Mouse (Mus musculus) E14TG2a.4 (cell line): Measurements from ENCODE around the gene Slc25a24.

Source experiments
- H3K27me3 ChIP-seq: 2 replicates; pipeline ENCODE4 v1.6.1; 2014; ENCODE audit warnings: low read length, control low read depth; ENCODE audit not compliant: insufficient read depth
- H3K36me3 ChIP-seq: 2 replicates; pipeline ENCODE4 v1.6.1; 2014; ENCODE audit warnings: low read length, control low read depth; ENCODE audit not compliant: insufficient read depth
- H3K4me1 ChIP-seq: replicated peaks from 2 replicates; pipeline ENCODE4 v1.6.1; 2014; ENCODE audit warnings: low read depth, low read length, control low read depth
- H3K4me3 ChIP-seq: replicated peaks from 2 replicates; pipeline ENCODE4 v1.5.1; 2014; ENCODE audit warnings: mild to moderate bottlenecking, low read length
- H3K9me3 ChIP-seq: 2 replicates; pipeline ENCODE4 v1.6.1; 2014; ENCODE audit warnings: low read length, control low read depth
- CTCF ChIP-seq: conservative IDR thresholded peaks from 2 replicates; pipeline ENCODE4 v1.5.1; 2014; ENCODE audit warnings: low read length
- NANOG ChIP-seq: IDR thresholded peaks from 2 replicates; pipeline ENCODE4 v1.6.1; 2014; ENCODE audit warnings: borderline replicate concordance, low read length, mixed read lengths
- POU5F1 ChIP-seq: IDR thresholded peaks from 2 replicates; pipeline ENCODE4 v1.6.1; 2014; ENCODE audit warnings: low read length, borderline replicate concordance

Gene Slc25a24

DNA sequence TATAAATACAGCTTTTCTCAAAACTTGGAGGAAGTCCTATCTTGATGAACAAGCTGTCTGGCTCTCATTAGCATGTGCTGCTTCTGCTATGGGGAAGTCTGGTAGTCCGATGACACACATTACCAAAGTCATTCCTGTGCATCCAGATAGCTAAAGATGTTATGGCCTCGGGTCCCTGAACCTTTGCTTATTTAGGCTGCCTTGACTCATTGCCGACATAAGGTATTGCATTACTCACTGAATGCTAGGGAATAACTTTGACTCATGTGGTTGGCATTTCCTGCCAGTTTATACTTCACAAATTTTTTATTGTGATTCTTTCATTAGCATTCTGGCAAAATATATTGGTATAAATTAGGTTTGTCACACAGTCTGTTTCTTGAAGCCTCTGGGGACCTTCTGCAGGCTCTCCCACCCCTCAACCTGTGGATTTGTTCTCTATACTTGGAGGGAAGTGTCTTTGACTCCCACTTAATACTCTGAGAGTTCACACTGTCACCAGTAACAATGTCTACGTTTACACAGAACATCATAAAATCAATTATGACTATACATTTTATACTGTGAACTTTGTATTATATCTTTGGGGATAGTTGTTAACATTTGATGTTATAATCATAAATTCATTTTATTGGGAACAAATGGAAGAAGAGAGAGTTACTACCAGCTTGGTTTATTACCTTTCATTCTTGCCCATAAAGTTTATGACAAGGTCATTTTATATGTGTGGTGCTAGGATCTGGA lies 33.1 kb downstream of the Slc25a24 start:
- Histone ChIP-seq H3K9me3 (no peaks in the 10 kb centered on the region), H3K4me3 (no peak overlapping the region), H3K36me3 (no peaks in the 10 kb centered on the region), H3K27me3 (no peaks in the 10 kb centered on the region), H3K4me1 (no peaks in the 10 kb centered on the region)
- TF ChIP-seq POU5F1 (no peak), NANOG (no peak), CTCF (no peak)

DNA sequence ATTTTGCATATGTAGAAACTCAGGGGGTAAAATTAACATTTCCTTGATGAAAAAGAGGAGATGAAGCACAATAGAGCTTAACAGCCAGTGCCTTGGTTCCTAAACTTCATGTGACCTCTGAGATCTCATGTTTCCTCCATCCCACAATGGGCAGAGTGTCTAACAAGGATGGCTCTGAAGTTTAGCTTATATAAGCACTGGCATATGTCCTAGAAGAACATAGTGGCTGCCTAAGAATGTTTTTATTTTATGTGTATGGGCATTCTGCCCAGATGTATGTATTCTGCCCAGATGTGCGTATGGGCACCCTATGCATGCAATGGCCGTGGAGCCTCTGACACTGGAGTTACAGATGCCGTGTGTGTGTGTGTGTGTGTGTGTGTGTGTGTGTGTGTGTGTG lies 34.5 kb downstream of the Slc25a24 start:
- no peak overlapping the region for H3K4me3 ChIP-seq
- TF ChIP-seq NANOG: no peak
- TF ChIP-seq POU5F1: no peak
- no peak for TF ChIP-seq CTCF
- no peaks in the 10 kb centered on the region for H3K27me3 ChIP-seq
- H3K9me3 ChIP-seq: no peaks in the 10 kb centered on the region
- H3K36me3 ChIP-seq: no peaks in the 10 kb centered on the region
- no peaks in the 10 kb centered on the region for H3K4me1 ChIP-seq

DNA sequence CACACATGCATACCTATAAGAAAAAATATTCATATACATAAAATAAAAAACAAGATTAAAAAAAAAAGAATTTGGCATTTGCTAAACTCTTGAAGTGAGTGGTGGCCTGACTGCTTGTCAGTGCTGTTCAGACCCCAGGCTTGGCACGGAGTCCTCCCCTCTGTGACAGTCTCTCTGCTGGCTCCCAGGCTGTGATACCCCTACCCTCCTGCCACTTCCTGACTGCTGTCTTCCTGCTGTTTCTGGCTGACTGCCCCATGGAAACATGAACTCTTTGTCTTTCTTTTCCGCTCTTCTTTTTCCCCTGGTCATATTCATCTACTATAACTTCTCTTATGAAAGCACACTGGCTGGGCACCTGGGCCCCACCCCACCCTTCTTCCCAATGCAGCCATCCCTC lies 41.1 kb downstream of the Slc25a24 start:
- no peaks in the 10 kb centered on the region for H3K27me3 ChIP-seq
- H3K4me3 ChIP-seq: no peak overlapping the region
- no peaks in the 10 kb centered on the region for H3K4me1 ChIP-seq
- TF ChIP-seq NANOG: no peak
- TF ChIP-seq CTCF: no peak
- TF ChIP-seq POU5F1: no peak
- no peaks in the 10 kb centered on the region for H3K9me3 ChIP-seq
- no peaks in the 10 kb centered on the region for H3K36me3 ChIP-seq

DNA sequence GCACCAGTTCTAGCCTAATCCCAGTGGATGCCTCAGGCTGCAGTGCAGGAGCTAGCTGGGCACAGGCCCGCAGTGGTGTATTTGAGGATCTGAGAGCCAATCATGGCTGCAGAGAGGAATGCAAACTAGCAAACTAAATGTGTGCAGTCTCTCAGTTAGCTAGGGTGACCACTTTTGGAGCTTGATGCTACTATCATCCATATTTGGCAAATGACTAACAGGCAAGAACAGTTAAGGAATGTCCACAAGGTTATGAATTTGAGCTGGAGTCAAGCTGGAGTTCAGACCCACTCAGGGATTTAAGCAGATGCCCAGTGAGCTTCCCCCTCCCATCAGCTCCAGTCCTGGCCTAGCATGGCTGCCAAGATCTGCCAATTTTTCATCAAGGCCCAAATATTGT lies 41.7 kb downstream of the Slc25a24 start:
- H3K4me3 ChIP-seq: no peak overlapping the region
- no peaks in the 10 kb centered on the region for H3K27me3 ChIP-seq
- H3K36me3 ChIP-seq: no peaks in the 10 kb centered on the region
- H3K4me1 ChIP-seq: no peaks in the 10 kb centered on the region
- TF ChIP-seq NANOG (no peak), CTCF (no peak), POU5F1 (no peak)
- no peaks in the 10 kb centered on the region for H3K9me3 ChIP-seq

DNA sequence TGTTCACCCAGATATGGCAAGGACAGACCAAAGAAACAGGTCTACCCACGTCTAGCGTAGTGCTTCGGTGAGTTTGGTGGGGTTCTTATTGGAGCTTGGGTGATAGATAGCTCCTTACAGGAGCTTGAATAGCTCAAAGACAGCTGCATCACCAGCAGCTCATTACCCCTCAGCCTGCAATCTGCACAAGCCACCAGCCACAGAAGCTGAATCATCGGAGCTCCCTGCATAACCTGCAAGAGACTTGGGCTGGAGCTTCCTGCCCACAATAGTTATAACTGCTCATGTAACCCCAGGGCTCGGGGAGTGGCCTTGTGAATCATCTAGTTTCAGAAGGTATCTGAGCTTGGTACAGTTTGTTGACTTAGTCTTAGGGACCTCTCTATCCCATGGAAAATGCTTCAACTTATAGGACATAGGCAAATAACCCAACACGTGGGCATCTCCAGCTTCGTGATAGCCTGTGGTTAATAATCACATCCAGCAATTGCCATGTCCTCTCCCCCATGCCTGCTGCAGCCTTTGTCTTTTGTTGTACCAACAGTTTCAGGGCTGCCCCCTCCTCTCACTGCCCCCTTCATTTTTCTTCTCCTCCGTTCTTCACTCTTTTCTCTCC lies 42.4 kb downstream of the Slc25a24 start:
- H3K27me3 ChIP-seq: no peaks in the 10 kb centered on the region

DNA sequence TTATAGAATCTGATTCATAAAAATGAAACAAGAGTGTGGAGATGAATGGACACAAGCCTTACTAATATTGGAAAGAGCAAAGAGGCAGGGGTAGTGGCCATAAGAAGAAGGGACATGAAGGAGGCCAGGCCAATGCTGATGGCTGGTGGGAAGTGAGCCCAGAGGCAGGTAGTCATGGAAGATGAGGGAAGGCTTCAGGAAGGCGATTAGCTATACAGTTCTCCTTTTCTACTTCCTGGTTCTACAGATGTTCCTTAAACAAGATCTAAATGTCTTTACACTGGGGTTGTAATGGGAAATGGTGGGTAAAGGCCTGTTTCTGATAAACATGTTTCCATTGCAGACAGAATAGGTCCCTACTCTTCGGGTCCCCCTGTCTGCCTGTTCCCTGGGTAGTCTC lies 46.2 kb downstream of the Slc25a24 start:
- H3K27me3 ChIP-seq: no peaks in the 10 kb centered on the region
- H3K9me3 ChIP-seq: no peaks in the 10 kb centered on the region
- TF ChIP-seq POU5F1 (no peak), CTCF (no peak), NANOG (no peak)
- H3K4me3 ChIP-seq: no peak overlapping the region
- H3K36me3 ChIP-seq: no peaks in the 10 kb centered on the region
- H3K4me1 ChIP-seq: no peaks in the 10 kb centered on the region

More for the DNA sequence above, 42.4 kb downstream of the Slc25a24 start:
- Histone ChIP-seq H3K9me3 (no peaks in the 10 kb centered on the region), H3K36me3 (no peaks in the 10 kb centered on the region), H3K4me3 (no peak overlapping the region), H3K4me1 (no peaks in the 10 kb centered on the region)
- TF ChIP-seq NANOG: no peak
- TF ChIP-seq CTCF: no peak
- TF ChIP-seq POU5F1: no peak

DNA sequence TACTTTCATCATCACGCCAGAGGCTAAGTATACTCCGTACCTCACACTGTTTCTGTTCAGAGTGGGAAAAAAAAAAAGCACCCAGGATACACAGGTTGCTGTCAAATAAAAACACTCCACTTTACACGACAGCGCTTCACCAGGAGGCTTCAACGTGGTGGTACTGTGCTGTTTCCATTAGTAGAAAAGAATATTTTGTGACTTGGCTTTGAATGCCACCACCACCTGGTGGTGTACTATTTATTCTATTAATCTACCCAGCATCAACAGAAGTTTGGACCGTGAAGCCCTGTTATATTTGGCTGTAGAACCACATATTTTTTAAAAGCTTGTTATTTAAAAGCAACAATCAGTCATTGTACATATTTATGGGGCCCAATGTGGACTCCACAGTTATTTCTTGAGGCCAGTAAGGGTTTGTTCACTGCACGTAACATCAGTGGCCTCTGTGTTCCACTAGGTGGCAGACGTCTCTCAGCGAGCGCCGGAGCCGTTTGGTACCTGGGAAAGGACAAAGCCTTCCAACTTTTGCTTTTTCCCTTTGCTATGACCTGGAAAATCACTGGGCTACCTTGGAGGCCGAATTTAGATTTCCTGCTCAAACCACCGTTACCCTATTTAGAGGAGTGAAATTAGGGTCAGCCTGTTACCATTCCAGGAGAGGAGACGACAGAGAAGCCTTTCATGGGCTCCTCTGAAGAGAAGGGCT lies 48.3 kb downstream of the Slc25a24 start:
- Histone ChIP-seq H3K4me1 (no peaks in the 10 kb centered on the region), H3K27me3 (no peaks in the 10 kb centered on the region), H3K36me3 (no peaks in the 10 kb centered on the region), H3K4me3 (no peak overlapping the region), H3K9me3 (no peaks in the 10 kb centered on the region)
- TF ChIP-seq CTCF: peak; percentile 78
- no peak for TF ChIP-seq POU5F1

DNA sequence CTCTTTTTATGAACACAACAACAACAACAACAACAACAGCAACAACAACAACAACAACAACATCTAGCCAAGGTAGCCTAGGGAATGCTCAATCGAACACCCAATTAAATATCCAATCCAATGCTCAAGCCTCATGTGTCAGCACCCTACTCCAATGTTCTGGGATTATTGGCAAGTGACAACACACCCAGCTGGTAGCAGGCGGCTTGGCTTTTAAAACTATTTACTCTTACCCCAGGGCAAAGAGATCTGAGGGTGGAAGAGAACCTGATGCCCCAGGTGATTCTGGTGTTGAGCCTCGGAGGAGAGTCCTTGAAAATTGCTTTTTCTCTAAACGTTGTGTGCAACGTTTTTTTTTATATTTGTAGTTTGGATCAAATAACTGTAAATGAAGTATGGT lies 51.4 kb downstream of the Slc25a24 start:
- Histone ChIP-seq H3K36me3 (no peaks in the 10 kb centered on the region), H3K27me3 (no peaks in the 10 kb centered on the region), H3K4me3 (no peak overlapping the region), H3K4me1 (no peaks in the 10 kb centered on the region), H3K9me3 (no peaks in the 10 kb centered on the region)
- TF ChIP-seq NANOG: no peak
- no peak for TF ChIP-seq POU5F1
- TF ChIP-seq CTCF: no peak

DNA sequence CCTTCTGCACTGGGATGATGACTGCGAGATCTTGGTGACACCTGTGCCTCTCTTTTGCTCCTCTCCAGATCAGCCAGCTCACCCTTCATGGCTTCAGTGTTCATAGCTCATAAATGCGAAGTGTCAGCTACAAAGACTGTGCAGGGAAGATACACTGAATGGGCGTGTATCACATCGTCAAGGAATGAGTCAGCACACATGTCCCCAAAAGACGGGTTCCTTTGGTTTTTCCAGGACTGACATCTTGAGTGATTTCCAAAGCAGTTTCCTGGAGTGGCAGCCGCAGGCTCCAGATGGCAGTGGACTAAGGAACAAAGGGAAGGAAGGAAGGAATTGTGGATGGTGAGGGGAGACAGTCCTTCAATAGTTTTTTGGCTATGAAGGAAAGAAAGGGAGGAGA lies 55.8 kb downstream of the Slc25a24 start:
- no peaks in the 10 kb centered on the region for H3K36me3 ChIP-seq
- H3K27me3 ChIP-seq: no peaks in the 10 kb centered on the region
- no peaks in the 10 kb centered on the region for H3K4me1 ChIP-seq
- H3K4me3 ChIP-seq: no peak overlapping the region
- H3K9me3 ChIP-seq: no peaks in the 10 kb centered on the region
- TF ChIP-seq POU5F1 (no peak), CTCF (no peak), NANOG (no peak)
